Mouse (Mus musculus) neural tube, embryonic 11.5 days (tissue): ENCODE measurements around the gene Fgr. TPM values are rescaled to one million over a fixed set of nuclear protein-coding genes. Genes with fewer than 3 reads are reported as not detected.
A peak's percentile ranks its signal among the peaks of the same experiment; 100 is the strongest.
"Not testable (repeated sequence)": the region's sequence is repeated elsewhere in the genome, so short reads cannot be mapped to it uniquely, and the experiment has no call there.

Source experiments
- ATAC-seq: fragments of 200-750 bp; cut with Nextera tagmentation; 2 replicates; pipeline ENCODE4 v1.8.0; 2017; ENCODE audit warnings: moderate number of reproducible peaks, mild to moderate bottlenecking, moderate TSS enrichment, moderate library complexity; ENCODE audit not compliant: insufficient read depth, low FRiP score, low TSS enrichment
- DNase-seq: peaks from one replicate; pipeline ENCODE4 v3.0.0-alpha.2; 2015; ENCODE audit warnings: low spot score
- H3K27ac ChIP-seq: fragments of 300-500 bp; sonication (generic); 2 replicates; pipeline ENCODE4 v1.5.1; 2014; ENCODE audit warnings: low read depth, mild to moderate bottlenecking, low read length
- H3K27me3 ChIP-seq: fragments of 300-500 bp; sonication (generic); 2 replicates; pipeline ENCODE4 v1.6.1; 2014; ENCODE audit warnings: mild to moderate bottlenecking, low read length, mixed read lengths; ENCODE audit not compliant: control insufficient read depth, insufficient read depth
- H3K36me3 ChIP-seq: fragments of 300-500 bp; sonication (generic); 2 replicates; pipeline ENCODE4 v1.6.1; 2014; ENCODE audit warnings: mild to moderate bottlenecking, low read length, moderate library complexity, mixed read lengths; ENCODE audit not compliant: control insufficient read depth, insufficient read depth
- H3K4me1 ChIP-seq: fragments of 300-500 bp; sonication (generic); 2 replicates; pipeline ENCODE4 v1.6.1; 2014; ENCODE audit warnings: low read length, mixed read lengths; ENCODE audit not compliant: control insufficient read depth, insufficient read depth
- H3K4me2 ChIP-seq: fragments of 300-500 bp; sonication (generic); 2 replicates; pipeline ENCODE4 v1.6.1; 2014; ENCODE audit warnings: low read depth, mild to moderate bottlenecking, moderate library complexity
- H3K4me3 ChIP-seq: fragments of 300-500 bp; sonication (generic); 2 replicates; pipeline ENCODE4 v1.5.1; 2014; ENCODE audit warnings: low read depth, low read length
- H3K9ac ChIP-seq: fragments of 300-500 bp; sonication (generic); 2 replicates; pipeline ENCODE4 v1.6.1; 2014; ENCODE audit warnings: mild to moderate bottlenecking, low read length
- H3K9me3 ChIP-seq: fragments of 300-500 bp; sonication (generic); 2 replicates; pipeline ENCODE4 v1.6.1; 2016; ENCODE audit warnings: low read length; ENCODE audit not compliant: control insufficient read depth
- WGBS: fragments of 180-500 bp; shearing (Covaris S2); extraction: QIAGEN DNeasy Blood & Tissue Kit; methylation state at CpG from one replicate; pipeline ENCODE4 v1.1.7; 2014; 5-methylcytosine and 5-hydroxymethylcytosine counted together
- polyA plus RNA-seq: library from polyadenylated mRNA; unstranded; fragments of >200 nt; fragmentation: Nextera tagmentation; extraction: Ambion mirVana; gene quantifications from 2 replicates; pipeline ENCODE4 v1.2.1, GENCODE M21; 2014

Gene Fgr
- polyA plus RNA-seq, result 0.09 and 0.24 TPM in 2 replicates

DNA sequence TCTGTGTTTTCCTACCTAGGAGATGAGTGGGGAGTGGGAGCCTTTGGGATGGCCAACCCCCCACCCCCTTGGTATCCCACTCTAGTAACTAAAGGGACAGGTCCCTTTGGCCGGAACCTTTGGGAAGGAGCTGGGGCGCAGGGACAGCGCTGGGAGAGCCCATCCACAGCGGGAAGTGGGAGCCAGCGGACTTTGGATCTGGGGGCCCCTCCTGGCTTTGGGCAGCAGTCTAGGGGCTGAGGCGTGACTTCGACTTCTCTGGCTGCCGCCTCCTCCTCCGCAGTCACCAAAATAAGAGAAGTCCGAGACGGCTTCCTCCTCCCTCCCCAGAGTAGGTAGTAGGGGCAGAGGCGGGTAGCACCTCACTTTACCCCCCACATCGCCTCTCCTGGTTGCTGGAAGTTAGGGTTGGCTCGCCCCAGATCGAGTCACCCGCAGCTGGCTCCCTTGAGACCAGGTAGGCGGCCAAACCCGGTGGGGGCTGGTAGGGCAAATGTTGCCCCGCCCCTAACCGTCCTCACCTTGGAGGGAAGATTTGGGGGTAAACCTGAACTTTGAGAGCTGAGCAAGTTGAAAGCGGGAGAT, at the start of gene Fgr:
Gene Fgr, plus strand, starts transcription at position 282 of the 585 bp plus-strand sequence.
- Histone ChIP-seq H3K9ac (peak within 1 kb of the TSS; percentile 7; the same call in 1 of the 2 replicates), H3K9me3 (no peaks in the 10 kb centered on the region), H3K4me2 (peak within 1 kb of the TSS; percentile 38), H3K4me1 (0 out of 2 replicates have a peak, but pooled peaks cover 5% of the 10 kb centered on the region), H3K4me3 (no peak within 1 kb of the TSS), H3K27ac (no peak within 1 kb of the TSS), H3K36me3 (no peaks in the 10 kb centered on the region), H3K27me3 (peaks cover 26% of the 10 kb centered on the region)
- ATAC-seq (no peak), DNase-seq (no peak)
- WGBS, result 3% methylated on average over 21 of the region's 21 CpGs

DNA sequence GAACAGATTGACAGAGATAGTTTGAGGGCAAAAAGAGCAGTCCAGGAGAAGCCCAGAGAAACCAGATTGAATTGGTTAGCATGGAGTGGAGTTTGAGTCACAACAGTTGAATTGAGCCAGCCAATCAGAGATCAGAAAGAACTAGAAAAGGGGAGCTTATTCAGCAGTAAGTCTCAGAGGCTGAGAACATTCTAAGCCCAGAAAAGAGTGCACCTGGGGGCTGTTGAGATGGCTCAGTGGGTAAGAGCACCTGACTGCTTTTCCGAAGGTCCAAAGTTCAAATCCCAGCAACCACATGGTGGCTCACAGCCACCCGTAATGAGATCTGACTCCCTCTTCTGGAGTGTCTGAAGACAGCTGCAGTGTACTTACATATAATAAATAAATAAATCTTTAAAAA, 47.4 kb upstream of the Fgr start:
- H3K36me3 ChIP-seq, H3K4me2 ChIP-seq, H3K4me3 ChIP-seq, H3K27me3 ChIP-seq, H3K27ac ChIP-seq, ATAC-seq, DNase-seq, H3K4me1 ChIP-seq, H3K9me3 ChIP-seq, H3K9ac ChIP-seq: not testable (repeated sequence)
- WGBS, result 77% methylated on average over 2 of the region's 2 CpGs

DNA sequence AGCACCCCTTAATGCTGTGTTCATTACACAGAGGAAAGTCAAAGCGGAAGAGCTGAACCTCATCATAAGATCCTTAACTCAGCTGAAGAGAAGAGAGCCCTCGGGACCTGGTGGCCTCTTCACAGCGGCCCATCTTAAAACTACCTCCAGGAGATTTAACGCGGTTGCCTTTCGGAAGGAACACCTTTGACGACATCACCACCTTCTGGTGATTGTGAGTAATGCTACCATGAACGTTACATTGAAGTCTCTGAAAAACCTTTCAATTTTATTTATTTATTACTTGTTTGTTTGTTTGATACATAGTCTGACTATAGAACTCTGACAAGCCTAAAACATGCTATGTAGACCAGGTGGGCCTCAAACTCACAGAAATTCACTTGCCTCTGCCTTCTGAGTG, 43.1 kb upstream of the Fgr start:
- WGBS, result 5% methylated on average over 8 of the region's 8 CpGs
- no peak for DNase-seq
- ATAC-seq, result no peak

DNA sequence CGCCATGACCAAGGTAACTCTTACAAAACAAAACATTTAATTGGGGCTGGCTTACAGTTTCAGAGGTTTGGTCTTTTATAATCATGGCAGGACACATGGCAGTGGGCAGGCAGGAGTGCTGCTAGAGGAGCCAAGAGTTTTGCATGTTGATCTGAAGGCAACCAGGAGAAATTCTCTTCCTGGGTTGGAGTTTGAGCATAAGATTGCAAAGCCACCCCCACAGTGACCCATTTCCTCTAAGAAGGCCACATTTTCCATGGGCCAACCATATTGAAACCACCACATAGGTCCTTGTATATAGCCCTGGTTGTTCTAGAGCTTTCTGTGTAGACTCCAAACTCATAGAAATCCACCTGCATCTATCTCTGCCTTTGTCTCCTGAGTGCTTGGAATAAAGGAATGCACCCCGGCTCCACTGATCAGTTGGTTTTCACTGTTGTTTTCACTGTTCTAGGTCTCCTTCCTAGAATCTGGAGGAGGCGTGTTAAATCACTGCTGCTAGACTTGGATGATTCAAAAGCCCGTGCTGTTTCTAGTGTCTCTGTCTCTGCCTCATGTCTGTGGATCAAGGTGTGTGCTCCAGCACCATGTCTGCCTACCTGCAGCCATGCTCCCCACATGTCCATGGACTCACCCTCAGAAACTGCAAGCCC, 41.0 kb upstream of the Fgr start:
- H3K36me3 ChIP-seq, result no peaks in the 10 kb centered on the region

More for the DNA sequence above, 43.1 kb upstream of the Fgr start:
- H3K4me2 ChIP-seq, result no peak overlapping the region
- no peak overlapping the region for H3K27ac ChIP-seq
- H3K4me1 ChIP-seq, result peaks cover 3% of the 10 kb centered on the region; the same call in 1 of the 2 replicates
- no peak overlapping the region for H3K4me3 ChIP-seq
- no peaks in the 10 kb centered on the region for H3K27me3 ChIP-seq
- H3K36me3 ChIP-seq, result no peaks in the 10 kb centered on the region
- H3K9ac ChIP-seq, result no peak overlapping the region
- no peaks in the 10 kb centered on the region for H3K9me3 ChIP-seq

DNA sequence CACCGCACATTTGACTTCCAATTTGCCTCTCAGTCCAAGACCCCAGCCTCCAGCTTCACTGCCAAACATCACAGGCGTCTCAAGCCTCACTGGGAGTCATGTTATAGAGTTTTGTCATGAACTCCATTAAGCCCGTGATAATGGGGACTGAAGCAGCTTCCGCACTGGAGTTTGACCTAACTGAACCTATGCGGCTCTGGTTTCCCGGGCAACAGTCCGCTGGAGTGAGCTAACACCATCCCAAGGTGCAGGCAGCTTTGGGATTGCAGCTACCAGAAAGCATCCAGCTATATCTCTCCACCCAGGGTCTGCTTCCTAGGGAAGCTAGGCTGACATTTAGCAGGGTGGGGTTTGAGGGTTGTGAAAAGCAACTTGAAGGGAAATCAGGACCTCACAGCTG, 39.3 kb upstream of the Fgr start:
- no peaks in the 10 kb centered on the region for H3K9me3 ChIP-seq
- ATAC-seq, result no peak
- peak; percentile 47 for DNase-seq
- no peak overlapping the region for H3K9ac ChIP-seq
- WGBS, result 33% methylated on average over 7 of the region's 7 CpGs
- H3K27me3 ChIP-seq, result no peaks in the 10 kb centered on the region
- H3K4me2 ChIP-seq, result no peak overlapping the region
- H3K36me3 ChIP-seq, result no peaks in the 10 kb centered on the region
- H3K4me1 ChIP-seq, result peaks cover 6% of the 10 kb centered on the region
- no peak overlapping the region for H3K4me3 ChIP-seq
- no peak overlapping the region for H3K27ac ChIP-seq

More for the DNA sequence above, 41.0 kb upstream of the Fgr start:
- peaks cover 3% of the 10 kb centered on the region; the same call in 1 of the 2 replicates for H3K4me1 ChIP-seq
- no peak overlapping the region for H3K4me2 ChIP-seq
- H3K9me3 ChIP-seq, result no peaks in the 10 kb centered on the region
- WGBS, result 81% methylated on average over 4 of the region's 4 CpGs
- ATAC-seq (no peak), DNase-seq (no peak)
- no peak overlapping the region for H3K27ac ChIP-seq
- no peak overlapping the region for H3K4me3 ChIP-seq
- no peak overlapping the region for H3K9ac ChIP-seq
- H3K27me3 ChIP-seq, result no peaks in the 10 kb centered on the region

DNA sequence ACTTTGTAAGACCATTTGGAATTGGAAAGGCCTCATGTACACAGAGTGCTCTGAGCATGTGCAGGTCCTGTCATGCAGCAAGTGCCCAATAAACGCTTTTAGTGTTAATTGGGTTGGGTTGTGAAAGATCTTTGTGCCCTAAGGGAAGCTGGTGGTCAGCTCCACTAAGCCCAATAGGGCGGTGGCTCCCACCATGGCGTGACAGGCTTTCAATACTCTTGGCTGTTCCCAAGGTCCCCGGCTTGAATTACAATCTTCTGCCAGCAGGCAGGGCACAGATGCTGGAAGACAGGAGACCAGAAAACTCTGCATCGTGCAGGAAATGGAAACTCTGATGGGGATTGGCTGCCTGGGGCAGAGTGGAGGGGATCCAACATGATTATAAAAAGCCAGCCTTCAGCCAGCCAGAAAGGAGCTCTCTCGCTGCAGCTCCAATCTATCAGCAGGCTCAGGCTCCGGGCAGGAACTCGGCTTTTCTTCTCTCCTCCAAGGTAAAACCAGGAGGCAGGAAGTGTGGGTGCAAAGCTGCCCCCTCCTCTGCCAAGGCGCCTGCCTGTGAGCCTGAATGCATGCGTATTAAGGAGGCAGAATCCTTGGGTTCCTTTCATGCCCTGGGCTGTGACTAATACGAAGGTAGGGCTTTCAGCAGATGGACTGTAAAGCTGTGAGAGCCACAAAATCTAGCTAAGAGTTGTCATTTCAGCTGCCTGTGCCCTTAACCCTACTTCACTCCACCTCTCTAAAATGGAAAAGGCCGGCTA, 35.5 kb upstream of the Fgr start:
- H3K4me2 ChIP-seq, result no peak overlapping the region
- peaks cover 6% of the 10 kb centered on the region for H3K4me1 ChIP-seq
- no peak overlapping the region for H3K9ac ChIP-seq
- no peaks in the 10 kb centered on the region for H3K9me3 ChIP-seq
- H3K27me3 ChIP-seq, result no peaks in the 10 kb centered on the region
- ATAC-seq, result no peak
- H3K27ac ChIP-seq, result no peak overlapping the region; the same call in 1 of the 2 replicates
- WGBS, result 61% methylated on average over 12 of the region's 12 CpGs
- H3K36me3 ChIP-seq, result no peaks in the 10 kb centered on the region
- peak; percentile 26 for DNase-seq
- no peak overlapping the region for H3K4me3 ChIP-seq

DNA sequence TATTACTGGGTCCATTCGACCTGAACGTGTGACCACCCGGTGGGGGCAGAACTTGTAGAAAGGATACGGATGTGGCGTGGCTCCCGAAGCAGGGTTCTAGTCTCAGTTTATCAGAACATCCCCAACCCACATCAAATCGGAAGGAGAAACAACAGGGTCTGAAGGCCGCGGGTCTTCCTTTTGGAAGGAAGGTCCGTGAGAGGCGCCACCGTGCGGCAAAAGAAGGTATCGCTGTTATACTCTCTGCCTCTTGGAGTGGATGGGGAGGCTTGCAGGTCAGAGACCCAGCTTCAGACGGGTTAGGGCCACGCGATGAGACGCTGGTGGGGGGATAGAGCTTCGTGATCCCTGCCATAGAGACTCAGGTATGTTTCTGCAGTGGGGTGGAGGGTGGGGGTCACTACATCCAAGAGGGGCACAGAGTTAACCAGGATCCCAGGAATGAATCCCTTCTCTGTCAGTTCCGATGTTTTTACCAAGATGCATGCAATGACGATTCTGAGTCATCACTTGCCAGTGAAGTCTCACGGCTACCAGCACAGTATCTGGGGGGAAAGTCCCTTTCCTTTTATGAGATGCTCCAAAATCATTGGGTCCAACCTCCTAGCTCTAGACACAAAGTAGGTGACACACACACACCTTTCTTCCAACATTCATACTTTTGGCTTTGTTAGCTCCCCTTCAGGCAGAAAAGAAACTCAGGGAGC, 34.3 kb upstream of the Fgr start:
- Histone ChIP-seq H3K27ac (no peak overlapping the region), H3K4me1 (peaks cover 6% of the 10 kb centered on the region), H3K36me3 (no peaks in the 10 kb centered on the region), H3K9me3 (no peaks in the 10 kb centered on the region), H3K9ac (no peak overlapping the region), H3K4me2 (no peak overlapping the region), H3K4me3 (no peak overlapping the region), H3K27me3 (no peaks in the 10 kb centered on the region)
- no peak for ATAC-seq
- WGBS, result 25% methylated on average over 22 of the region's 22 CpGs
- peak; percentile 72 for DNase-seq

DNA sequence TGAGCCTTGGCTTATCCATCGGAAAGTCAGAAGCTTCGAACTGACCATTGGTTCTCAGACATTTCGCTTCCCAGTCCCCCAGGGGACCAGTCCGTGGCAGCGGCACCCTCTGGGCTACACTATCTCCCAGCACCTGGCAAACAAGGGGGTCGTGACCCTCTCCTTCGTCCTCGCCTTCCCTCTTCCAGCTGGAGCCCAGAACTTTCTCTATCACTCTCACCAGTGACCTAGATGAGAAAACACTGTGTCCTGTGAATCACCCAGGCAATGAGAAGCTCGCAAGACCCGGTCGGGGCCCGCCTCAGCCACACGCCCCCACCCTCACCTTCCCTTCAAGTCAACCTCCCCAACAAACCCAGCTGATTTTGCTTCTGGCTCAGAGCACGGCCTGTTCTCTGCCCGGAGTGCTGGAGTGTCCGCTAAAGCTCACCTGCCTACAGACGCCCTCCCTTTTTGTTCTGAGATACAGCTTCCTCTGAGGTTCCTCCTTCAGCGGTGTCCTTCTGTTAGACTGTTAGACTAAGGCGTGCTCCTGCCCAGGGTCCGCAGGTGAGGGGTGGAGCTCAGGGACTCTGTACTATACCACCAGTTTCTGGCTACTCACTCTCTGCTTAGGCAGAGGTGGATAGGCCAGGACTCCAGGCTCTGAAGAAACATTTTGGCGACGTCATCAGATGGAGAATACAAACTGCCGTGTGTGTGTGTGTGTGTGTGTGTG, 32.7 kb upstream of the Fgr start:
- H3K9me3 ChIP-seq, result no peaks in the 10 kb centered on the region
- H3K9ac ChIP-seq, result no peak overlapping the region
- H3K27me3 ChIP-seq, result no peaks in the 10 kb centered on the region
- DNase-seq, result no peak
- WGBS, result 56% methylated on average over 23 of the region's 23 CpGs
- peaks cover 8% of the 10 kb centered on the region for H3K4me1 ChIP-seq
- H3K4me2 ChIP-seq, result no peak overlapping the region
- no peaks in the 10 kb centered on the region for H3K36me3 ChIP-seq
- no peak overlapping the region for H3K4me3 ChIP-seq
- no peak for ATAC-seq
- H3K27ac ChIP-seq, result no peak overlapping the region
